Mouse (Mus musculus): Measurements from ENCODE around the gene Pml.

The Pml gene

GRCm38 (mm10) chr9:58202676-58203453, 46.7 kb downstream of the Pml start:
- in situ Hi-C loops (cut with MboI, MseI): loop anchor here (5.0 kb wide), 1 partner anchor 166 kb away; no protein-coding TSS in a partner anchor

GRCm38 (mm10) chr9:58201861-58202549, 47.6 kb downstream of the Pml start:
- in situ Hi-C loops (cut with MboI, MseI): loop anchor here (5.0 kb wide), 1 partner anchor 165 kb away; no protein-coding TSS in a partner anchor

- in situ Hi-C loops (cut with MboI, MseI): loop anchor here (5.0 kb wide), 1 partner anchor 164 kb away; no protein-coding TSS in a partner anchor
Observed at GRCm38 (mm10) chr9:58201091-58201842, 48.3 kb downstream of the Pml start.

GRCm38 (mm10) chr9:58200270-58201090, 49.1 kb downstream of the Pml start:
- in situ Hi-C loops (cut with MboI, MseI): loop anchor here (5.0 kb wide), 1 partner anchor 163 kb away; no protein-coding TSS in a partner anchor

- in situ Hi-C loops (cut with MboI, MseI): loop anchor here (5.0 kb wide), 1 partner anchor 162 kb away; no protein-coding TSS in a partner anchor
Observed at GRCm38 (mm10) chr9:58199381-58200269, 50.0 kb downstream of the Pml start.

GRCm38 (mm10) chr9:58198801-58199371, 50.7 kb downstream of the Pml start:
- in situ Hi-C loops (cut with MboI, MseI): no loop called here

GRCm38 (mm10) chr9:58197781-58198701, 51.5 kb downstream of the Pml start:
- in situ Hi-C loops (cut with MboI, MseI): no loop called here

GRCm38 (mm10) chr9:58196610-58197567, 52.7 kb downstream of the Pml start:
- in situ Hi-C loops (cut with MboI, MseI): no loop called here

GRCm38 (mm10) chr9:58196141-58196540, 53.4 kb downstream of the Pml start:
- in situ Hi-C loops (cut with MboI, MseI): no loop called here

GRCm38 (mm10) chr9:58195671-58196070, 53.9 kb downstream of the Pml start:
- in situ Hi-C loops (cut with MboI, MseI): no loop called here

GRCm38 (mm10) chr9:58194222-58194621, 55.4 kb downstream of the Pml start:
- in situ Hi-C loops (cut with MboI, MseI): no loop called here

- in situ Hi-C loops (cut with MboI, MseI): no loop called here
Observed at GRCm38 (mm10) chr9:58184456-58184855, 65.1 kb downstream of the Pml start.

GRCm38 (mm10) chr9:58179390-58179789, 70.2 kb downstream of the Pml start:
- in situ Hi-C loops (cut with MboI, MseI): no loop called here

GRCm38 (mm10) chr9:58177165-58177564, 72.4 kb downstream of the Pml start:
- in situ Hi-C loops (cut with MboI, MseI): no loop called here

- in situ Hi-C loops (cut with MboI, MseI): no loop called here
Observed at GRCm38 (mm10) chr9:58175745-58176487, 73.7 kb downstream of the Pml start.

- in situ Hi-C loops (cut with MboI, MseI): no loop called here
Observed at GRCm38 (mm10) chr9:58174818-58175251, 74.8 kb downstream of the Pml start.

GRCm38 (mm10) chr9:58172863-58173262, 76.7 kb downstream of the Pml start:
- in situ Hi-C loops (cut with MboI, MseI): no loop called here
